Mouse (Mus musculus) embryonic facial prominence, embryonic 12.5 days (tissue): Measurements from ENCODE around the gene Pear1. TPM values are rescaled to one million over a fixed set of nuclear protein-coding genes. Genes with fewer than 3 reads are reported as not detected.

Experiments
- ATAC-seq: fragments of 200-750 bp; cut with Nextera tagmentation; 2 replicates; pipeline ENCODE4 v1.8.0; 2017; ENCODE audit not compliant: insufficient number of reproducible peaks, insufficient read depth, low FRiP score, low TSS enrichment
- H3K27ac ChIP-seq: fragments of 300-500 bp; sonication (generic); 2 replicates; pipeline ENCODE4 v1.5.1; 2016; ENCODE audit warnings: mild to moderate bottlenecking
- H3K27me3 ChIP-seq: fragments of 300-500 bp; sonication (generic); 2 replicates; pipeline ENCODE4 v1.6.1; 2016; ENCODE audit warnings: mild to moderate bottlenecking, moderate library complexity
- H3K36me3 ChIP-seq: fragments of 300-500 bp; sonication (generic); 2 replicates; pipeline ENCODE4 v1.6.1; 2016; ENCODE audit warnings: mild to moderate bottlenecking
- H3K4me1 ChIP-seq: fragments of 300-500 bp; sonication (generic); 2 replicates; pipeline ENCODE4 v1.6.1; 2016
- H3K4me2 ChIP-seq: fragments of 300-500 bp; sonication (generic); replicated peaks from 2 replicates; pipeline ENCODE4 v1.6.1; 2016; ENCODE audit warnings: mild to moderate bottlenecking, moderate library complexity
- H3K4me3 ChIP-seq: fragments of 300-500 bp; sonication (generic); 2 replicates; pipeline ENCODE4 v1.5.1; 2016; ENCODE audit warnings: mild to moderate bottlenecking
- H3K9ac ChIP-seq: fragments of 300-500 bp; sonication (generic); 2 replicates; pipeline ENCODE4 v1.6.1; 2016; ENCODE audit warnings: mild to moderate bottlenecking, moderate library complexity
- H3K9me3 ChIP-seq: fragments of 300-500 bp; sonication (generic); 2 replicates; pipeline ENCODE4 v1.6.1; 2016; ENCODE audit warnings: mild to moderate bottlenecking, moderate library complexity
- WGBS: fragments of 180-500 bp; shearing (Covaris S2); methylation state at CpG from one replicate; pipeline ENCODE4 v1.1.7; 2016; 5-methylcytosine and 5-hydroxymethylcytosine counted together
- polyA plus RNA-seq: library from polyadenylated mRNA; unstranded; fragments of >200 nt; fragmentation: Nextera tagmentation; extraction: Ambion mirVana; gene quantifications from 2 replicates; pipeline ENCODE4 v1.2.1, GENCODE M21; 2016

Pear1 gene
- polyA plus RNA-seq, 1 experiment from 2014 or later = 15.1 TPM

DNA sequence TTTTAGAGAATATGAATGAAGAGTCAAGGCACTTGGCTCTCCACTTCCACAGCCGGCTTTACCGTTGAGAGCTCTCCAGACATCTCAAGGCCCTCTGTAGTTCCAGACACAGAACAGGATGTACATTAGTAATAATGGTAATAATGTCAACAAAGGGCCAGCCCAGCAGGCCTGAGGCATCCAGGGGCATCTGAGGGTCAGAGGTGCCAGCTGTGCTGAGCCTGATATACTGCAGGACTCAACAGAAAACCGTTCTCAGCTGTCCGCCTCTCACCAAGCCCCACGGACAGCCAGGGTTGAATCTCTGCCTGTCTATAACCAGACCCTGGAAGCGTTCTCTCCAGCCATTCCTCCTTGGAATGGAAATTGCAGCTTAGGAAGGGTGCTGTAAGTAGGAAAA, 99.5 kb downstream of the Pear1 start:
- H3K9me3 ChIP-seq = no peaks in the 10 kb centered on the region
- no peak for ATAC-seq
- no peaks in the 10 kb centered on the region for H3K4me1 ChIP-seq
- 72% methylated on average over 6 of the region's 6 CpGs for WGBS
- H3K4me2 ChIP-seq = no peak overlapping the region
- peaks cover 86% of the 10 kb centered on the region for H3K36me3 ChIP-seq
- H3K9ac ChIP-seq = no peak overlapping the region
- no peak overlapping the region for H3K4me3 ChIP-seq
- H3K27ac ChIP-seq = no peak overlapping the region
- no peaks in the 10 kb centered on the region for H3K27me3 ChIP-seq

DNA sequence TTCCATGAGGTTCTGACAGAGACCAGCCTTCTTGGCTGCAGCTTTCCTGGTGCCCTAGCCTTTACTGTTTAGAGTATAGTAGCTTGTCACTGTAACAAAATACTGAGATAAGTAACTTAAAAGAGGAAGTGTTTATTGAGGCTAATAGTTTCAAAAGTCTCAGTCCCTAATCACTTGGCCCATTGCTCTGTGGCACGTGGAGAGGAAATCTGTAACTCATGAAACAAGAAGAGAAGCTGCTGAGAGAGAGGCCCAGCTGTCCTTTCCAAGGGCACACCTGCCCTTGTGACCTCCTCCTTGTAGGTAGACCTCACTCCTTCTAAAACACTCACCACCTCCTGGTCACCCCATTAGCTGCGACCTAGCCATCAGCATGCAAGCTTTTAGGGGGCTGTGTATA, 105.6 kb downstream of the Pear1 start:
- Histone ChIP-seq H3K36me3 (peaks cover 78% of the 10 kb centered on the region), H3K9me3 (no peaks in the 10 kb centered on the region), H3K27ac (no peak overlapping the region), H3K4me1 (no peaks in the 10 kb centered on the region), H3K27me3 (no peaks in the 10 kb centered on the region), H3K4me2 (no peak overlapping the region), H3K9ac (no peak overlapping the region), H3K4me3 (no peak overlapping the region)
- no peak for ATAC-seq
- WGBS = 85% methylated on average over 2 of the region's 2 CpGs

Other genes with a start within 250 kb of the Pear1 start
- 21.8 and 23.5 TPM in 2 replicates for gene Arhgef11, start 206.7 kb downstream of the Pear1 start, polyA plus RNA-seq
- gene Lrrc71, start 75.7 kb downstream of the Pear1 start, polyA plus RNA-seq = 0.28 and 0.31 TPM in 2 replicates
- gene Ntrk1, start 29.1 kb downstream of the Pear1 start, polyA plus RNA-seq = 40.0 and 51.7 TPM in 2 replicates
- gene Insrr, start 27.4 kb downstream of the Pear1 start, polyA plus RNA-seq = 1.7 and 1.9 TPM in 2 replicates
- 0.08 TPM in 1 of 2 replicates, not detected in the other for gene Sh2d2a, start 22.4 kb upstream of the Pear1 start, polyA plus RNA-seq
- 15.5 and 16.0 TPM in 2 replicates for gene Prcc, start 61.3 kb upstream of the Pear1 start, polyA plus RNA-seq
- 246 and 270 TPM in 2 replicates for gene Hdgf, start 82.0 kb upstream of the Pear1 start, polyA plus RNA-seq
- gene Mrpl24, start 95.2 kb upstream of the Pear1 start, polyA plus RNA-seq = 71.4 and 72.9 TPM in 2 replicates
- gene Isg20l2, start 106.0 kb upstream of the Pear1 start, polyA plus RNA-seq = 75.4 and 80.1 TPM in 2 replicates
- gene Rrnad1, start 106.4 kb upstream of the Pear1 start, polyA plus RNA-seq = 23.2 and 23.8 TPM in 2 replicates
- gene Crabp2, start 124.4 kb upstream of the Pear1 start, polyA plus RNA-seq = 467 and 481 TPM in 2 replicates
- 40.0 and 42.0 TPM in 2 replicates for gene Nes, start 146.8 kb upstream of the Pear1 start, polyA plus RNA-seq
- gene Bcan, start 175.9 kb upstream of the Pear1 start, polyA plus RNA-seq = 0.15 and 0.39 TPM in 2 replicates
- gene Hapln2, start 203.3 kb upstream of the Pear1 start, polyA plus RNA-seq = 0.09 and 0.34 TPM in 2 replicates
- gene Gpatch4, start 218.8 kb upstream of the Pear1 start, polyA plus RNA-seq = 32.7 and 34.6 TPM in 2 replicates
- gene Naxe, start 234.2 kb upstream of the Pear1 start, polyA plus RNA-seq = 183 and 187 TPM in 2 replicates